Mouse (Mus musculus): ENCODE results near the gene Sptbn4. TPM values are rescaled to one million over a fixed set of nuclear protein-coding genes. Genes with fewer than 3 reads are reported as not detected.

The Sptbn4 gene
- polyA plus RNA-seq, 1 experiment from 2014 or later: 2.5 TPM

- 80% methylated on average over 7 of the region's 7 CpGs for WGBS
- peaks cover 7% of the 10 kb centered on the region for H3K4me1 ChIP-seq (replicated peaks; ENCODE audit: control insufficient read depth, insufficient read depth, low read length)
These were observed 31.1 kb upstream of the Sptbn4 start for GRCm38 (mm10) chr7:27478561-27478960.

DNA sequence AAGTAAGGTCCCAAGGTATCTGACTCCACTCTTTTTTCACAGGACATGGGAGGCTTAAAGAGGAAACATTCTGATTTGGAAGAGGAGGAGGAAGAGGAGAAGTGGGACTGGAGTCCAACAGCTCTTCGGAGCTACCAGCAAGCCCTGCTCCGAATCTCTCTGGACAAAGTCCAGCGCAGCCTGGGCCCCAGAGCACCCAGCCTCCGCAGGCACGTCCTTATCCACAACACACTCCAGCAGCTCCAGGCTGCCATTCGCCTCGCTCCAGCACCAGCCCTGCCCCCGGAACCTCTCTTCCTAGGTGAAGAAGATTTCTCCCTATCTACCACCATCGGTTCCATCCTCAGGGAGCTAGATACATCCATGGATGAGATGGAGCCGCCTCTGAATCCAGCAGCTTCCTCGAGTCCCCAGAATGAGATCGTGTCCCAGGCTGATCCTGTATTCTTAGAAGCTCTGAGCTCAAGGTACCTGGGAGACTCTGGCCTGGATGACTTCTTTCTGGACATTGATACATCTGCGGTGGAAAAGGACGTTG lies 28.7 kb upstream of the Sptbn4 start:
- ATAC-seq: no peak

More at GRCm38 (mm10) chr7:27478561-27478960, 31.1 kb upstream of the Sptbn4 start:
- Histone ChIP-seq H3K9ac (replicated peaks; ENCODE audit: low read depth, low read length) (no peak overlapping the region), H3K27me3 (replicated peaks; ENCODE audit: control insufficient read depth, insufficient read depth, low read length) (no peaks in the 10 kb centered on the region), H3K4me3 (replicated peaks; ENCODE audit: low read length) (no peak overlapping the region), H3K27ac (ENCODE audit: low read length) (no peak overlapping the region), H3K36me3 (ENCODE audit: control insufficient read depth, insufficient read depth) (no peaks in the 10 kb centered on the region), H3K9me3 (ENCODE audit: control insufficient read depth, low read length) (no peaks in the 10 kb centered on the region), H3K4me2 (ENCODE audit: low read length) (no peak overlapping the region)
- ATAC-seq: no peak

DNA sequence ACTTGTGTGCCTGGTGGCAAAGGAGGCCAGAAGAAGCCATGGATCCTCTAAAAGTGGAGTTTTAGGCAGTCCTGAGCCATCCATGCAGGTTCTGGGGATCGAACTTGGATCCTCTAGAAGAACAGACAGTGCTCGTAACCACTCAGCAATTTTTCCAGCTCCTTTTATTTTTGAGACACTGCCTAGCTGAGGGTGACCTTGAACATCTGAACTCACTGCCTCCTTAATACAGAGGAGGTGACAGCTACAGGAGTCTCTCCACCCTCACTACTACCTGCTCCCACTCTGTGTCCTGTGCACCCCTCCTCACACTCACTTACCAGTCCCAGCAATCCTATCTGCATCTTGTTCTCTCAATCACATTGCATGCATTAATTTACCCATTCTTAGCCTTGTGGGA lies 28.1 kb upstream of the Sptbn4 start:
- no peak overlapping the region for H3K9ac ChIP-seq (replicated peaks; ENCODE audit: low read depth, low read length)
- H3K4me1 ChIP-seq (replicated peaks; ENCODE audit: control insufficient read depth, insufficient read depth, low read length): peaks cover 11% of the 10 kb centered on the region
- no peaks in the 10 kb centered on the region for H3K36me3 ChIP-seq (ENCODE audit: control insufficient read depth, insufficient read depth)
- no peak overlapping the region for H3K4me3 ChIP-seq (replicated peaks; ENCODE audit: low read length)
- H3K27me3 ChIP-seq (replicated peaks; ENCODE audit: control insufficient read depth, insufficient read depth, low read length): no peaks in the 10 kb centered on the region
- H3K9me3 ChIP-seq (ENCODE audit: control insufficient read depth, low read length): no peaks in the 10 kb centered on the region
- WGBS: 98% methylated on average over 2 of the region's 2 CpGs
- H3K4me2 ChIP-seq (ENCODE audit: low read length): no peak overlapping the region
- no peak for ATAC-seq
- no peak overlapping the region for H3K27ac ChIP-seq (ENCODE audit: low read length)

More for the DNA sequence above, 28.7 kb upstream of the Sptbn4 start:
- no peak overlapping the region for H3K4me2 ChIP-seq (ENCODE audit: low read length)
- H3K27ac ChIP-seq (ENCODE audit: low read length): no peak overlapping the region
- H3K4me3 ChIP-seq (replicated peaks; ENCODE audit: low read length): no peak overlapping the region
- no peaks in the 10 kb centered on the region for H3K36me3 ChIP-seq (ENCODE audit: control insufficient read depth, insufficient read depth)
- no peak overlapping the region for H3K9ac ChIP-seq (replicated peaks; ENCODE audit: low read depth, low read length)
- 96% methylated on average over 14 of the region's 14 CpGs for WGBS
- no peaks in the 10 kb centered on the region for H3K27me3 ChIP-seq (replicated peaks; ENCODE audit: control insufficient read depth, insufficient read depth, low read length)
- no peaks in the 10 kb centered on the region for H3K9me3 ChIP-seq (ENCODE audit: control insufficient read depth, low read length)
- peaks cover 11% of the 10 kb centered on the region for H3K4me1 ChIP-seq (replicated peaks; ENCODE audit: control insufficient read depth, insufficient read depth, low read length)

DNA sequence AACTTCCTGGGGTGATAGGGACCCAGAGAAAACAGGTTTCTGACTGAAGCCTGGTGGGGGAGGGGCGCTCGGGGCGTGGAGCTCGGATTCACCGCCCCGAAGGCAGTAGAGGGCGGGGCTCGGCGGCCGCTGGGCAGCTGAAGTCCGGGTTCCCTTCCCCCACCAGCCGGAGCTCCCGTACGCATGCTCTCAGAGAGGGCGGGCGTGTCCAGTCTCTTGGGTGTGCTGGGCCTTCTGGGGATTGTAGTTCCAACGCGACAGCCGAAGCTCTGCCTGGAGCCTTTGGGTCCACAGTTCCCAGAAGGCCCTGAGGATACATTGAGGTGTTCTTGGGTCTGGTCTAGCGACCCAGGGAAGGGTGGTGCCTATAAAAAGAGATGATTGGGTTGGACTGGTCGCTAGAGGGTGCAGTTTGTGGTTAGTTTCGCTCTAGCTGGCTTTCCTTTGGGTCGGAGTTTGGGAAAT lies 27.0 kb upstream of the Sptbn4 start:
- peak overlapping the region; percentile 60 for H3K9ac ChIP-seq (replicated peaks; ENCODE audit: low read depth, low read length)
- H3K27me3 ChIP-seq (replicated peaks; ENCODE audit: control insufficient read depth, insufficient read depth, low read length): no peaks in the 10 kb centered on the region
- H3K36me3 ChIP-seq (ENCODE audit: control insufficient read depth, insufficient read depth): no peaks in the 10 kb centered on the region
- no peaks in the 10 kb centered on the region for H3K9me3 ChIP-seq (ENCODE audit: control insufficient read depth, low read length)
- peak overlapping the region; percentile 84 for H3K27ac ChIP-seq (ENCODE audit: low read length)
- H3K4me3 ChIP-seq (replicated peaks; ENCODE audit: low read length): peak overlapping the region; percentile 66
- ATAC-seq: peak; percentile 95
- peak overlapping the region; percentile 75 for H3K4me2 ChIP-seq (ENCODE audit: low read length)
- WGBS: 0% methylated on average over 23 of the region's 23 CpGs
- H3K4me1 ChIP-seq (replicated peaks; ENCODE audit: control insufficient read depth, insufficient read depth, low read length): peaks cover 11% of the 10 kb centered on the region

DNA sequence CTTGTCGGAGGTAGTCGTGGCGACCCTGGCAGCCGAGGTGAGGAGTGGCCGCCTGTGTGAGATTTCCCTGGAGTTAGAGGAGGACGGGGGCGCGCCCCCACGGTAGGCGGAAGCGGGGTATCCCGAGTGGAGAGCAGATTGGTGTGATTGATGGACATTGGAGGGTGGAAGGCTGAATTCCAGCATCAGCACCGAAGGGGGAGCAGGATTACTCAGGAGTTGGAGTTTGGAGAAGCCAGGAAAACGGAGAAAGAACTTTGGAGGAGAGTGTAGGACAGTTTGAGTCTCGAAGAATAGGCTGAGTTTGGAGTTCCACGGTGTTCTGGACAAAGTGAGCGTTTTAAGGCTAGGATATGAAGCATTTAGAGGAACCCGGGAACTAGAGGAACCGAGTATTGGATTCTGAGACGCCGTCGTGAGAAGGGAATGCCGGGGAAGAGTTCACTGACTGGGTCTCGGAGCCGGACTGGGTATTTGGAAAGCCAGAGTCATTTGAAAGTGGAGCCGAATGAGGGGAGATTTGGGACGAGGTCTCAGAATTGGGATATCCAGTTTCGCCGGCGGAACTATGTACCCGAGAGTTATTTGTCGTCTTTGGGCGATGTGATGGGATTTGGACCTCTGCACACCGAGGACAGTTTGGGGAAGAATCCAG lies 26.5 kb upstream of the Sptbn4 start:
- peak overlapping the region; percentile 84 for H3K27ac ChIP-seq (ENCODE audit: low read length)
- H3K4me2 ChIP-seq (ENCODE audit: low read length): peak overlapping the region; percentile 75
- peak overlapping the region; percentile 66 for H3K4me3 ChIP-seq (replicated peaks; ENCODE audit: low read length)
- WGBS: under 1% methylated on average over 34 of the region's 34 CpGs
- H3K27me3 ChIP-seq (replicated peaks; ENCODE audit: control insufficient read depth, insufficient read depth, low read length): no peaks in the 10 kb centered on the region
- H3K36me3 ChIP-seq (ENCODE audit: control insufficient read depth, insufficient read depth): no peaks in the 10 kb centered on the region
- H3K9me3 ChIP-seq (ENCODE audit: control insufficient read depth, low read length): no peaks in the 10 kb centered on the region
- ATAC-seq: no peak
- peak overlapping the region; percentile 60 for H3K9ac ChIP-seq (replicated peaks; ENCODE audit: low read depth, low read length)
- peaks cover 11% of the 10 kb centered on the region for H3K4me1 ChIP-seq (replicated peaks; ENCODE audit: control insufficient read depth, insufficient read depth, low read length)

DNA sequence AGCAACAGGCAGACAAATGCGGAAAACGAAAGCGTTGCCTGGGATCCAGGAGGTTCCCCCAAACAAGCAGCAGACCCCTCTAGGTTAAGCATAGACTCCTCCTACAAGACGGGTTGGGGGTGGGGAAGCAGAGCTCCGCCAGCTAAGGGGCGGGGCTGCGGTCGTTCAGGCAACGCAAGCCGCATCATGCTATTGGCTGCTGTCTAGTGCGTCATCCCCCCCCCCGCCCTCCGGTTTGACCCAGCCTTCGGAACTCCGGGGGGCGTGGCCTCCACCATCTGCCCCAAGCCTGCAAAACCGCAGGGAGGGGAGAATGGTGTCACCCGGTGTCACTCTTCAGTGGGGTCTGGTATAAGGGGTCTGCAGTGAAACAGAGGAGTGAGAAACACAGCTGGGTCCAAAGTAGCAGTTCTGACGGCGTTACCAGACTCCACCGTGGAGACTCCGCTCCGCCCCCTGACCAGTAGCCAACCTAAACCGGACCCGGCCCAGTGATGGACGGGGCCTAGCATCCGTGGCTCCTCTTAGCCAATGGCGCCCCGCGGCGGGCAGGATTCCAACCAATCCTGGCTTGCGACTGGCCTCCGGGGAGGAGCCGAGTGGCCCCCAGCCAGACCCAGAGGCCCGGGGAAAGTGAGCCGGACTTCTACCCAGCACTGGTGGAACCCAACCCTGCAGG lies 25.8 kb upstream of the Sptbn4 start, which contains the start of gene Sertad3:
Sertad3 (plus strand) TSS at position 613 of the 679 bp plus-strand sequence.
- peak; percentile 89 for ATAC-seq
- Histone ChIP-seq H3K9me3 (ENCODE audit: control insufficient read depth, low read length) (no peaks in the 10 kb centered on the region), H3K4me1 (replicated peaks; ENCODE audit: control insufficient read depth, insufficient read depth, low read length) (peaks cover 11% of the 10 kb centered on the region)

DNA sequence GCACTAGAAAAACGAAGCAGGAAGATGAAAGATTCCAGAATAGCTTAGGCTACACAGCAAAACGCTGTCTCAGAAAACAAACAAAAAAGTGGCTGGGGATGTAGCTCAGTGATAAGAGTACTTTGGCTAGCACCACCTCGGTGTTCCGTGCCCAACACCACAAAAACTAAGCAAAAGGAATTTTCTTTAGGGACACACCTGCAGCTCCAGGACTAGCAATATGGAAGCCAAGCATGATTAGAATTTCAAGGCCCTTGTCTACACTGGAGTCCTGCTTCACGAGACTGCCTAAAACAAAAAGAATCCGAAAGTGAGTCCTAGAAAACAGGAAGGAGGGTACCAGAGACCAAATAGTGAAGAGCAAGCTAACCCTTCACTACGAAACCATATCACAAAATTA lies 25.1 kb upstream of the Sptbn4 start:
- Histone ChIP-seq H3K27ac (ENCODE audit: low read length) (peak overlapping the region; percentile 60), H3K4me1 (replicated peaks; ENCODE audit: control insufficient read depth, insufficient read depth, low read length) (peaks cover 11% of the 10 kb centered on the region), H3K4me3 (replicated peaks; ENCODE audit: low read length) (peak overlapping the region; percentile 66), H3K9me3 (ENCODE audit: control insufficient read depth, low read length) (no peaks in the 10 kb centered on the region), H3K36me3 (ENCODE audit: control insufficient read depth, insufficient read depth) (no peaks in the 10 kb centered on the region), H3K4me2 (ENCODE audit: low read length) (peak overlapping the region; percentile 75), H3K9ac (replicated peaks; ENCODE audit: low read depth, low read length) (no peak overlapping the region), H3K27me3 (replicated peaks; ENCODE audit: control insufficient read depth, insufficient read depth, low read length) (no peaks in the 10 kb centered on the region)
- 39% methylated on average over 7 of the region's 7 CpGs for WGBS
- ATAC-seq: no peak

More for the DNA sequence above, 25.8 kb upstream of the Sptbn4 start, which contains the start of gene Sertad3:
- Histone ChIP-seq H3K27me3 (replicated peaks; ENCODE audit: control insufficient read depth, insufficient read depth, low read length) (no peaks in the 10 kb centered on the region), H3K4me3 (replicated peaks; ENCODE audit: low read length) (peak within 1 kb of the TSS; percentile 66), H3K4me2 (ENCODE audit: low read length) (peak within 1 kb of the TSS; percentile 75), H3K9ac (replicated peaks; ENCODE audit: low read depth, low read length) (peak within 1 kb of the TSS; percentile 60), H3K27ac (ENCODE audit: low read length) (peak within 1 kb of the TSS; percentile 84), H3K36me3 (ENCODE audit: control insufficient read depth, insufficient read depth) (no peaks in the 10 kb centered on the region)
- WGBS: under 1% methylated on average over 36 of the region's 36 CpGs

DNA sequence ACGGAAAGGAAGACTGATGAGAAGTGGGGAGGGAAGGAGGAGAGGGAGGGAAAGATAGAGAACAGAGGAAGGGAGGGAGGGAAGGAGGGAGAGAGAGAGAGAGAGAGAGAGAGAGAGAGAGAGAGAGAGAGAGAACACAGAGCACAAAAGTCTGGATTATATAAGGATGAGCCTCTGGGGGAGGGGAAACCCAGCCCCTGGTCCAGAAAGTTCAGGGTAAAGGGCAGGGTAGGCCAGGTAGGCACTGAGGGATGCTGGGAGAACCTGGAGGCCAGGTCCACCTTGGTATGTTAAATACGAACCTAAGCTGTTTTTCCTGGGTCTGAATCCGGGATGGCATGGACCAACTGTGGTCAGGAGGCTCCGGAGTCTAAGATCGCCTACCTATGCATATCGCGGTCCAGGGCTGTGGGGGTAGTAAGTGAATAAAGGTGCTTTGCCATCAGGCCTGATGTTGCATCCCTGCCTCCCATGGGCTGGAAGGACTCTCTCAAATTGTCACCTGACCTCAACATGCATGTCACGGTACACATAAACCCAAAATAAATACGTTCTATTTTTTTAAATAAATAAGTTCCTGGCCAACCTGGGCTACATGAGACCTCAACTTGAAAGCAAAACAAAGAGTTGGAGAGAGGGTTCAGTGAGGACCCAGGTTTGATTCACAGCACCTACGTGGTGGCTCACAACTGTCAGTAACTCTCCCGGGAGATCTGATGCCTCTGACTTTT lies 24.1 kb upstream of the Sptbn4 start:
- no peaks in the 10 kb centered on the region for H3K9me3 ChIP-seq (ENCODE audit: control insufficient read depth, low read length)
- 89% methylated on average over 11 of the region's 11 CpGs for WGBS
- no peak overlapping the region for H3K4me3 ChIP-seq (replicated peaks; ENCODE audit: low read length)
- no peak overlapping the region for H3K9ac ChIP-seq (replicated peaks; ENCODE audit: low read depth, low read length)
- no peak overlapping the region for H3K27ac ChIP-seq (ENCODE audit: low read length)
- H3K4me1 ChIP-seq (replicated peaks; ENCODE audit: control insufficient read depth, insufficient read depth, low read length): peaks cover 11% of the 10 kb centered on the region
- no peaks in the 10 kb centered on the region for H3K27me3 ChIP-seq (replicated peaks; ENCODE audit: control insufficient read depth, insufficient read depth, low read length)
- no peak for ATAC-seq
- no peaks in the 10 kb centered on the region for H3K36me3 ChIP-seq (ENCODE audit: control insufficient read depth, insufficient read depth)
- H3K4me2 ChIP-seq (ENCODE audit: low read length): no peak overlapping the region

GRCm38 (mm10) chr7:27467648-27468047 lies 20.2 kb upstream of the Sptbn4 start:
- H3K4me3 ChIP-seq (replicated peaks; ENCODE audit: low read length): no peak overlapping the region
- no peaks in the 10 kb centered on the region for H3K27me3 ChIP-seq (replicated peaks; ENCODE audit: control insufficient read depth, insufficient read depth, low read length)
- H3K36me3 ChIP-seq (ENCODE audit: control insufficient read depth, insufficient read depth): no peaks in the 10 kb centered on the region
- ATAC-seq: no peak
- H3K9ac ChIP-seq (replicated peaks; ENCODE audit: low read depth, low read length): no peak overlapping the region
- no peak overlapping the region for H3K4me2 ChIP-seq (ENCODE audit: low read length)
- peaks cover 5% of the 10 kb centered on the region for H3K4me1 ChIP-seq (replicated peaks; ENCODE audit: control insufficient read depth, insufficient read depth, low read length)
- 29% methylated on average over 4 of the region's 4 CpGs for WGBS
- H3K9me3 ChIP-seq (ENCODE audit: control insufficient read depth, low read length): no peaks in the 10 kb centered on the region
- no peak overlapping the region for H3K27ac ChIP-seq (ENCODE audit: low read length)

Measured in forebrain, embryonic 16.5 days (tissue).